Mouse (Mus musculus): ENCODE measurements around the gene Anp32a. TPM values are rescaled to one million over a fixed set of nuclear protein-coding genes. Genes with fewer than 3 reads are reported as not detected.

Gene Anp32a
- total and polyA plus RNA-seq, 3 experiments: 182 to 516 (median 362) TPM

GRCm38 (mm10) chr9:62420261-62420917 is 79.3 kb downstream of the Anp32a start:
- no peaks in the 10 kb centered on the region for H3K9me3 ChIP-seq (replicated peaks; ENCODE audit: insufficient read depth, low read length)
- no peak for TF ChIP-seq E2F4 (IDR thresholded peaks at IDR 0.05; ENCODE audit: borderline replicate concordance, low read depth, low read length)
- no peak for TF ChIP-seq GATA1 (IDR thresholded peaks at IDR 0.05; ENCODE audit: low read depth, low read length)
- no peak for TF ChIP-seq MYB (IDR thresholded peaks at IDR 0.05; ENCODE audit: low read depth, low read length)
- no peak for TF ChIP-seq MAFK (IDR thresholded peaks at IDR 0.05; ENCODE audit: borderline replicate concordance, low read depth, low read length)
- TF ChIP-seq TCF12 (IDR thresholded peaks at IDR 0.05; ENCODE audit: low read depth, low read length): no peak
- no peak for TF ChIP-seq SMC3 (IDR thresholded peaks at IDR 0.05; ENCODE audit: low read depth, low read length)
- no peak for TF ChIP-seq NRF1 (IDR thresholded peaks at IDR 0.05; ENCODE audit: insufficient read depth, low read depth, low read length, poor library complexity, severe bottlenecking)
- TF ChIP-seq GABPA (IDR thresholded peaks at IDR 0.05; ENCODE audit: low read depth, low read length): no peak
- no peak for TF ChIP-seq CHD1 (IDR thresholded peaks at IDR 0.05; ENCODE audit: low read depth, low read length)
- TF ChIP-seq ZC3H11A (IDR thresholded peaks at IDR 0.05; ENCODE audit: low read depth, low read length): no peak
- TF ChIP-seq MAX (IDR thresholded peaks at IDR 0.05; ENCODE audit: low read length): no peak
- TF ChIP-seq ZNF384 (IDR thresholded peaks at IDR 0.05; ENCODE audit: low read depth, low read length): no peak
- TF ChIP-seq HCFC1 (IDR thresholded peaks at IDR 0.05; ENCODE audit: low read depth, low read length): no peak
- no peak for TF ChIP-seq UBTF (IDR thresholded peaks at IDR 0.05; ENCODE audit: borderline replicate concordance, insufficient read depth, low read depth, low read length)
- no peak for TF ChIP-seq KAT2A (conservative IDR thresholded peaks at IDR 0.05; ENCODE audit: low read depth, low read length)
- no peak for TF ChIP-seq MYC (IDR thresholded peaks at IDR 0.05; ENCODE audit: low read depth, low read length)
- H3K9ac ChIP-seq (ENCODE audit: control insufficient read depth, low read depth, low read length, poor library complexity, severe bottlenecking): no peak overlapping the region
- H3K27ac ChIP-seq (ENCODE audit: control insufficient read depth, low read depth, low read length): no peak overlapping the region
- no peaks in the 10 kb centered on the region for H3K4me1 ChIP-seq (ENCODE audit: control insufficient read depth in 1 of 2, insufficient read depth in 2 of 2, low read length in 2 of 2)
- no peak overlapping the region for H3K4me3 ChIP-seq (ENCODE audit: control insufficient read depth in 1 of 2, insufficient read depth in 1 of 2, low read depth in 2 of 2, low read length in 2 of 2)
- DNase-seq (ENCODE audit: low read depth, low spot score): no peak
- no peaks in the 10 kb centered on the region for H3K36me3 ChIP-seq (ENCODE audit: control insufficient read depth in 1 of 2, insufficient read depth in 2 of 2, low read length in 2 of 2)
- no peaks in the 10 kb centered on the region for H3K27me3 ChIP-seq (ENCODE audit: control insufficient read depth in 1 of 2, insufficient read depth in 2 of 2, low read length in 2 of 2)
- H3K79me2 ChIP-seq (ENCODE audit: control insufficient read depth, insufficient read depth, low read length, poor library complexity): no peaks in the 10 kb centered on the region

GRCm38 (mm10) chr9:62421027-62421426 is 79.9 kb downstream of the Anp32a start:
- H3K36me3 ChIP-seq (ENCODE audit: control insufficient read depth in 1 of 2, insufficient read depth in 2 of 2, low read length in 2 of 2): no peaks in the 10 kb centered on the region
- no peaks in the 10 kb centered on the region for H3K27me3 ChIP-seq (ENCODE audit: control insufficient read depth in 1 of 2, insufficient read depth in 2 of 2, low read length in 2 of 2)
- no peak for DNase-seq (ENCODE audit: low read depth, low spot score)
- TF ChIP-seq GABPA (IDR thresholded peaks at IDR 0.05; ENCODE audit: low read depth, low read length) (no peak), ZC3H11A (IDR thresholded peaks at IDR 0.05; ENCODE audit: low read depth, low read length) (no peak), NRF1 (IDR thresholded peaks at IDR 0.05; ENCODE audit: insufficient read depth, low read depth, low read length, poor library complexity, severe bottlenecking) (no peak), BHLHE40 (IDR thresholded peaks at IDR 0.05; ENCODE audit: borderline replicate concordance, low read depth, low read length) (no peak), NELFE (IDR thresholded peaks at IDR 0.05; ENCODE audit: low read depth, low read length) (no peak), SMC3 (IDR thresholded peaks at IDR 0.05; ENCODE audit: low read depth, low read length) (no peak), JUND (IDR thresholded peaks at IDR 0.05; ENCODE audit: low read depth, low read length) (no peak), E2F4 (IDR thresholded peaks at IDR 0.05; ENCODE audit: borderline replicate concordance, low read depth, low read length) (no peak), ELF1 (IDR thresholded peaks at IDR 0.05; ENCODE audit: low read depth, low read length) (no peak), POLR2AphosphoS5 (IDR thresholded peaks at IDR 0.05; ENCODE audit: borderline replicate concordance, low read depth, low read length) (no peak), USF1 (IDR thresholded peaks at IDR 0.05; ENCODE audit: low read depth, low read length) (no peak), ZNF384 (IDR thresholded peaks at IDR 0.05; ENCODE audit: low read depth, low read length) (no peak), RAD21 (IDR thresholded peaks at IDR 0.05; ENCODE audit: low read depth, low read length) (no peak), MAX (IDR thresholded peaks at IDR 0.05; ENCODE audit: low read length) (no peak), POLR2A (IDR thresholded peaks at IDR 0.05; ENCODE audit: control insufficient read depth in 1 of 2, insufficient read depth in 1 of 2, low read depth in 1 of 2, low read length in 2 of 2, poor library complexity in 1 of 2) (no peak)
- no peaks in the 10 kb centered on the region for H3K9me3 ChIP-seq (replicated peaks; ENCODE audit: insufficient read depth, low read length)
- H3K79me2 ChIP-seq (ENCODE audit: control insufficient read depth, insufficient read depth, low read length, poor library complexity): no peaks in the 10 kb centered on the region
- no peak overlapping the region for H3K4me3 ChIP-seq (ENCODE audit: control insufficient read depth in 1 of 2, insufficient read depth in 1 of 2, low read depth in 2 of 2, low read length in 2 of 2)
- H3K27ac ChIP-seq (ENCODE audit: control insufficient read depth, low read depth, low read length): no peak overlapping the region
- no peaks in the 10 kb centered on the region for H3K4me1 ChIP-seq (ENCODE audit: control insufficient read depth in 1 of 2, insufficient read depth in 2 of 2, low read length in 2 of 2)
- H3K9ac ChIP-seq (ENCODE audit: control insufficient read depth, low read depth, low read length, poor library complexity, severe bottlenecking): no peak overlapping the region

All from MEL (cell line).